Mouse (Mus musculus): ENCODE data around the gene Sgms1. TPM values are rescaled to one million over a fixed set of nuclear protein-coding genes. Genes with fewer than 3 reads are reported as not detected.

Sgms1 gene
- total RNA-seq, 2 experiments from 2014 or later = 37.0 to 45.7 TPM

DNA sequence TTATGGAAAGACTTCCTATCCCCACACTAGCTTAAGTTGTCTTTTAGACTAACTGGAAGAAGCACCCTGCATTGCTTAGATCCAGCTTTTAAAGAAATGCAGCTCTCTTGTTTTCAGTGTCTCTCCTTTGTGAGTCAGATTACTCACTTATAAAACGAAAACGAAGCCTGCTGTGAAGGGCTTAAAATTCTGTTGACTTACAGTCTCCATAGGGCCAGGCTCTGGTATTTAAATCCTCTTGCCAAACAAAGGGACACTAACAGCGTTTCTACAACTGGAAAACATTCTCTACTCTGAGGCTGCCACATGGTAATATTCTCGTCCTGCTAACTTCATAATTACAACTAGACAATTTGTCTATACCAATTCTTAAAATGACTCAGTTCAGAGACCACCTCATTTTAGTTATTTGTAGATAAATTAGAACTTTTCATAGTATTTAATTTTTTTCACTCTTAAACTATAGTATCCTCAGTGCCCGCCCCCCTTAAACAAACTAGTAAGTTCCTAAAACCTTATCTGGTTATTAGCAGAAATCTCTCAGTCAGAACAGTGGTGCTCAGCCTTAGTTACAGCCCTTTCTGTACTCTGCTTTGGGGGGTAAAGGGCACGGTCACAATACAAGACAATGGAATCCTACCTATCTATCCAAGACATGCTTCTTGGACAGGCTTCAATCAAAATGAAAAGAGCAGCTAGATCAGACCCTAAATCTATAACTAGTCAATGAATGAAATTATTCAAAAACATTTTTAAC, 133.9 kb downstream of the Sgms1 start:
- DNase-seq (ENCODE audit: extremely low spot score in 1 of 2, low spot score in 1 of 2) = no peak

DNA sequence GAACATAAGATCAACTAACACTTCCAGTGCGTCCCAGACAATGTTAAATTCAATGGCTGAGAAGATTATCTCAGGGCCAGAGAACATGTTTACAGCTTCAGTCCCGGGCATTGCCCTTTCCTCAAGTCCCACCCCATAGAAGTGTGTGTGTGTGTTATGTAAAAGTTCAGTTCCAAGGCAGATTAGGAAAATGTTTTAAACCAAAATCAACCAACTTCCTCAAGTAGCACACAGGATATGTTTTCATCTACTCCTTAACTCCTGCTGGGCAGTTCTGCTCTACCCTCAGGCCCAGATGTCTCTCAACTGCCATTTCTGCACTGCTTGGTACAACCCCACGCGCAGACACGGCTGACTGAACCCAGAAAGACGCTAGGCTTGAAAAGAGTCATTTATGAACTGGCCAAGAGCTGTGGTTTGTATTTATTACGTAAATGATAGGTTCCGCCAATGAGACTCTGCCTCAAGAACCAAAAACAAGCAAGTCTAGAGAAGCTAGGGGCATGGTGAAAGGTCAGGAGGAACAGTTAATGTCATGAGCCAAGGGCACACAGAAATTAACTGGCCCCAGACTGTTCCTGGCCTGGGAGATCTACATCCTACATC, 134.7 kb downstream of the Sgms1 start:
- DNase-seq (ENCODE audit: extremely low spot score in 1 of 2, low spot score in 1 of 2) = no peak

DNA sequence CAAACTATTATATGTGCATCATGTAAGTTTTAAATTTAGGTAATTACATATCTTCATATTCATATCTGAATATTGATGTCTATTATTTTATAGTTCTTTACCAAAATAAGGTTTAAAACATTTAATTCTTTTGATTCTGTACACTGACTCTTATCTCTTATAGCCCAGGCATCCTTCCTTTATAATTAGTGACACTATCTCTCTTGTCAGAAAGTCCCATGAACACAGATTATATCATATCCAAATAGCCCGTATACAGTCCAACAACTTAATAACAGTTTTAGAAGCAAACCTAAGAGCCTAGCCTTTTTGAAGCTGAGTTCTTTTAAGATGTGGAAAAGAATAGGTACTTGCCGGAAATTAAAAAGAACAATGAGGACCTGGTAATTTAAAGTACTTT, 135.3 kb downstream of the Sgms1 start:
- no peak for DNase-seq (ENCODE audit: extremely low spot score in 1 of 2, low spot score in 1 of 2)

DNA sequence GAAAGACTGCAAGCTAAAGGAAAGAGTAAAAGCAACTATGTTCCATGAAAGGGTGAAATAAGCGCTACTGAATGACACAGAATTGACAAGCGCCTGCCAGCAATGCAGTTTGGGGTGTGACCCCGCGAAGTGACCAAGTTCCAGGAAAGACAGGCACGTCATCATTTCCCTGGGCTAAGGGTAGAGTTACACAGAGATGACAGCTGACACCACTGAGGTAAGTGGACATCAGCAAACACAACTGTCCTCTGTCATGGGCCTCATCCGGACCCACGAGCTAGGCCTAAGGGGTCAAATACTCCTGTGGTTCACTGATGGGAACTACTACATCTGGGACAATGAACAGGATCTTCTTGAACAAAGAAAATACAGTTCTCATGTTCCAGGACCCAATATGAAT, 136.5 kb downstream of the Sgms1 start:
- no peak for DNase-seq (ENCODE audit: extremely low spot score in 1 of 2, low spot score in 1 of 2)

DNA sequence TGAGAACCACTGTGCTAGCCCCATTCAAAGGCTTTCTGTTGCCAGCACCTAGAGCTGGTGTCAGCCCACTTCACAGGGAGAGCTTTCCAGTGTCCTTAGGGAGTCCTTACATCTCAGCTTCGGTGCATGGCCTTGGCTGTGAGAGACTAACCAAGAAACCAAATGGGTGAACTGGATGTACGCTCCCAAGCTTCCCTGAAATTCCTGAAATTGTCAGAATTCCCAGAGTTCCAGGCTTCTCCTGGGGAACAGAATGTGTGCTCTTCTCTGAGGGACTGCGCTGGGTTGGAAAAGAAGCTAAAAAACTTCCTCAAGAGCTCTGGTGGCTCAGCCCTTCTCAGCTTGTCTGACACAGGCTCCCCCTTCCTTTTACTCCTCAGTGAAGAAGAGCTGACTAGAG, 137.1 kb downstream of the Sgms1 start:
- no peak for DNase-seq (ENCODE audit: extremely low spot score in 1 of 2, low spot score in 1 of 2)

DNA sequence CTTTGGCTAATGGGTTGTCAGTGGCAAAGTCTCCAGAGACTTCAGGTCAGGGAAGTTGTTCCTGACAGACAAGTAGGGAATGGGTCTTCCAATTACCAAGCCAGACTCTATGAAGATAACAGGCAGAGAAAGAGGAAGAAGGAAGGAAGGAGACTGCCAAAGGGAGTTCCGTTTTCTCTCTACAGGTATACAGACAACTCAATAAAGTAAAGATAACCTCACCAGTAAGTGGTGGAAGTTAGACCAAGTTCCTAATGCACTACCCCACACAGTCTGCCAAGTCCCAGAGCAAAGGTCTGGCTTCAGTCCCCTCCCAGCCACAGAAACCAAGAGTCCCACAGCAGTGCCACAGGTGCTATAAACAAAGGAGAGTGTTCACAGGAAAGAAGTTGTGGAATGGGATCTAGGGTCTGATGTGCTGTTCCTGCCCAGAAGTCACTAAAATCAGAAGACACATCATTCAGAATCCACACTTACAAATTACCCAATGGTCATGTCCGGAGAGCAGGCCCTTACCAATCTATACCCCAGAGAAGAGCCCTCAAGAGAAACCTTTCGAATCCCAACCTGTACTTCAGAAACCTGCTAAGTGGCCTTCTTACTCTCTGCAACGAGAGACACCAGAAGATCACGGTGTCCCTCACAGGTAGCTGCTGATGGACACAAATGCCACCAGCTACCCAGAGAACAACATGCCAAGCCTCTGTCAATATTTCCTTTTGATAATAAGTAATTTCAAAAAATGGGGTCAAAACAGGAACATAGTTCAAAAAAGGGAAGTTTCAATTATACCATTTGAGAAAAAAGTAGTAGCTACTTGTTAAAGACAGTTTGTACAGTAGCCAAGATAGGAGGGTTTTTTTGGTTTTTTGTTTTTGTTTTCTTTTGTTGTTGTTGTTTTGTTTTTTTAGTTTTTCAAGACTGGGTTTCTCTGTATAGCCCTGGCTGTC, 140.1 kb downstream of the Sgms1 start:
- no peak for DNase-seq (ENCODE audit: extremely low spot score in 1 of 2, low spot score in 1 of 2)

DNA sequence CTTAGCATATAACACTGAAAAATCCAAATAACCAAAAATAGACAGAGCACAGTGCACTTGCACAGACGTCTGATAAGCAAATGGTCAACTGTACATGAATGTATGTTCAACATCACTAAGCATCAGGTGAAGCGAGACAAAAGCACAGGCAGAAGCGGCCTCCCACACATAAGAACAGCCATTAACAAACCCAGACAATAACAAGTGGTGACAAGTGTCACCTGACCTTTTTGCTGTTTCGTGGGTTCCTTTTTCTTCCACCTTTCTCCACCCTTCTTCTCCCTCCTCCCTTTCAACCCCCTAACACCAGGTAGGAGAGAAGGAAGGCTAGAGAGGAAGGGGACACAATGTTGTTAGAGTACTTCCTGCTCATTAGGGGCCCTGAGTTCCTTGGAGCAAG, 144.6 kb downstream of the Sgms1 start:
- DNase-seq (ENCODE audit: extremely low spot score in 1 of 2, low spot score in 1 of 2) = no peak

DNA sequence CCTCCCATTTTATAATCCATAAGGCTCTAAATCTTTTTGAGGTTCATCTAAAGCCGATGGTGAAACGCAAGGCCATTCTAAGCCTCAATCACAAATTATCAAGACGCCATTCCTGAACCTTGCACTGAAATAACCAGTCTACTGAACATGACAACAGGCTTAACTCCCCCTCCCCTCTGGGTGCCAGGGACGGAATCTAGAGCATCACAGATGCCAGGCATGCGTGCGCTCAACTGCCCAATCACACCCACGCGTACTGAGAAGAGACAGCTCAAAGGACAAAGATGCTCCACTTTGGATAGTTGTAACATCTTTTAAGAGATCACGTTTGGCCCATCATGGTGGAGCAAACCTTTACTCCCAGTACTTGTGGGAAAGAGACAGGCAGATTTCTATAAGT, 146.3 kb downstream of the Sgms1 start:
- DNase-seq (ENCODE audit: extremely low spot score in 1 of 2, low spot score in 1 of 2) = no peak

DNA sequence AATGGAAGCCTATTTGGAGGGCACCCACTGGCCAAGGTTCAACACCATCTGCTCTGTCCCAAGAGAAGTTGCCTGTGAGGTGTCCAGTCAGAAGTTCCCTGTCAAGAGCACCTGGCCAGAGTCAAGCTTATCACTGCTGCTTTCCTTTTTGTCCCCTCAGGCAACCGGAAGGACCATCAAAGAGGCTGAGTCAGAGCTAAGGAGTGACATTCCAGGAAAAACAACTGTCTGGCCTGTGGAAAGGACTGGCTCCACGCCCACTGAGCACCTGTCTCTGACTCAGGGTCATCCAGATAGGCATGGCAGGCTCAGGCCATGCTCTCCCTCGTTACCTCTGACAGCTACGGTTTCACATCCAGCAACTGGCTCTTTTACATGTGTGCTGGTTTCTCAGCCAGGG, 147.4 kb downstream of the Sgms1 start:
- no peak for DNase-seq (ENCODE audit: extremely low spot score in 1 of 2, low spot score in 1 of 2)

DNA sequence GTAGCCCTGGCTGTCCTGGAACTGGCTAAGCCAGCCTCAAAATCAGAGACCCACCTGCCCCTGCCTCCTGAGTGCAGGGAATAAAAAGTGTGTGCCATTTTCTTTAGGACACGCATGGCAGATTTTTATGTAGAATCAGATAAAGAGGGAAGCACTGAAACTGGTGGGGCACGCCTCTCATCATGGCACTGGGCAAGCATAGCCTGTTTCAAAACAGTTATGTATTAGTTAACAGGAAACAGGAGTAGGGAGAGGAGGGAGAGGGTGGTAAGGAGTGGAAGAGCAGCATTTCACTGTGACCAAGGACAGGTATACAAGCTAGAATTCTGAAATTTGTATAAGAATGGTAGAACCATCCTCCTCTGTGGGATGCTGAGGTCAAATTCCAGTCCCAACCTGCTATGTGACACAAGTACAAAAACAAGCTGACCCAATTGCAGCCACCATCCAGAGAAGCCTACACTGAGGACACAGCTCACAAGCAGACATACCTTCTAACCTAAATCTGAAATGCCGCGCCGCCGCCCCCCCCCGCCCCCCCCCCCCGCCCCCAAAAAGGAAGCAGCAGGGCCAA, 149.0 kb downstream of the Sgms1 start:
- no peak for DNase-seq (ENCODE audit: extremely low spot score in 1 of 2, low spot score in 1 of 2)

DNA sequence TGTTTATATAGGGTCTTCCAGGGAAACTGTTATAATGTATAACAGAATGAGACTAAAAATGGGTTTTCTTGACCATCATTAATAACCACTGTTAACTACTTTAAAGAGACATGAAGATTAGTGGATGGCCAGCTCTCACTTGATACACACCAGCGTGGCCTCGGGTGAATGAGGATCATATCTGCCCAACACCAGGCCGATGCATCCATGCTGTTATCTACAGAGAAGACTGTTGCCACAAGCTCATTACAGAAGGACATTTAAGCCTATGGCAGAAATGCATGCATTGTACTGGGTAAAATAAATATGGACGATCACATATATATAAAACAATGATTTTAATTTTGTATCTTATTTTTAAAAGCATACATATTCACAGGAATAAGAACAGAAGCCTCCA, 149.6 kb downstream of the Sgms1 start:
- no peak for DNase-seq (ENCODE audit: extremely low spot score in 1 of 2, low spot score in 1 of 2)

DNA sequence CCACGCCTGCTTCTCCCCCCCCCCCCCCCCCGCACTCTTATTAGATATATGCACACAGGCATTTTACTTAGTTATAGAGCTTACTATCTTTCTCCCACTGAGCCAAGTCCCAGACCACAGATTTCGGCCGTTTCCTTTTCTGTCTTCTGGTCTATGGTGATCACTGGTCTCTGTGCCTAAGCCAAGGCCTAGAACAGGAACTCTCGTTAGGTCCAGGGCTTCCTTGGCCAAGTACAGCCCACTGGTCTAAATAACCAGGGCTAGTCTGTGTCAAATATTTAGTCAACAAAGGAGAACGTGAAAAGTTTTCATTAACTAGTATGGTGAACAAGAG, 150.1 kb downstream of the Sgms1 start:
- no peak for DNase-seq (ENCODE audit: extremely low spot score in 1 of 2, low spot score in 1 of 2)

DNA sequence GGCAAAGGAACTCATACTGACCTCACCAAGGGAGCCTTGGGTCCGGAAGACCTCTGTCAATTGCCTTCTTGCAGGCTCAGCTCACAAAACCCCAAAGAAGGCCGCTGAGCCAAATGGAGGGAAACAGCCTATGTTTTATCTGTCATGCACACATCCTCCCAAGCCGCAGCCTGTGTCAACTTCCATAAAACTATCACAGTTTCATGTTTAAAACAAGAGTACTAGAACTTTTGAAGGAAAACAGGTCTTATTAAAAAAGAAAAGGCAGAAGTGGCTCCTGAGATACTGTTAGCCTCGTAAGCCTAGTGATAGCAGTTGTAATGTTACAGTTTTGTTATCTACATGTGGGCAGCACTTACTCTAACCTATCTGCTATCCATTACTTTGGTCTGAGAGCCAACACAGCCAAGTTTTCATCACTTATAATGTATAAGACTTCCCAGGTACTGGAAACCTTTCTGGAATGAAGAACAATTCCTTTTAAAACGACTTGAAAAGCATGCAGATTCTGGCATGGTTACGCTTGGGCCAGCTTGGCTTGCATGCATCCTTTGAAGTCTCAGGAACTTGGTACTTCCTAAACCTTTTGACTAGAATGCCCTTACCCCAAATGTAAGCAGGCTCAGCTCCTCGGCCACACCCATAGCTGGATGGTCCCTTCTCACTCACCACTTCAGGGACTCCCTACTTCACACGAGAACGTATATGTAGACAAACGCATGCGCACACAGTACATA, 150.6 kb downstream of the Sgms1 start:
- no peak for DNase-seq (ENCODE audit: extremely low spot score in 1 of 2, low spot score in 1 of 2)

DNA sequence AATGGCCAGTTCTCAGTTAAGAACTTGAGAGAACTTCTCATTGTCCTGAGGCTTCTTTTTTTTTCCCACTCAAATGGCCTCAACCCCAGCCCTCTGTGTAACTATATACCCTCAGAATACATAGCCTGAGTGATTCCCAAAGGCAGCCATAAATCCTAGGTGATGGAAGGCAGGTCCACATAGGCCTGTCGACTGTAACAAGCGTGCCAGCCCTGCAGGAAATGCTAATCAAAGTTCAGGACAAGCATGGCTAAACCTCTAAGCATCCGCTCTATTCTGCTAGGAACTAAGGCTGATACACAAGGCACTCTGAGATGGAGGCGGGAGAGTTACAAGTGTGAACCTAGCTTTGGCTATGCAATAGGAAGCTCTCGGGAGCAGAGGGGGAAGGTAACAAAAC, 151.8 kb downstream of the Sgms1 start:
- no peak for DNase-seq (ENCODE audit: extremely low spot score in 1 of 2, low spot score in 1 of 2)

DNA sequence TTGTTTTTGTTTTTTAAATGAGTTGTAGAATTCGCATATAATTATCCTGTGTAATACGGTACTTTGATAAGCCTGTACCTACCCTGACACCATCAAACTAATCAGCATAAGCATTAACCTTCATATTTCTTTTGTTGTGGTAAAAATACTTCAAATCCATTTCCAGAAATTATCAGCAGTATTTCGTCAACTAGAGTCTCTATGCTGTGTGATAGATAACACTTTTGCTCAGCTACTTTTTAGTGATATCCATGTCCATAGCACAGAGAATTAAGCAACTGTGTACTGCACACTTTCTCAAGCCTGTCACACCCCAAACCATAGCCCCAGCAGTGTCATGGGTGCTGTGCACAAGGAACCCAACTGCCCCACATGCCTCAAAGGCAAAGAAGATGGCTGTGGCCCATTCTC, 152.3 kb downstream of the Sgms1 start:
- no peak for DNase-seq (ENCODE audit: extremely low spot score in 1 of 2, low spot score in 1 of 2)

DNA sequence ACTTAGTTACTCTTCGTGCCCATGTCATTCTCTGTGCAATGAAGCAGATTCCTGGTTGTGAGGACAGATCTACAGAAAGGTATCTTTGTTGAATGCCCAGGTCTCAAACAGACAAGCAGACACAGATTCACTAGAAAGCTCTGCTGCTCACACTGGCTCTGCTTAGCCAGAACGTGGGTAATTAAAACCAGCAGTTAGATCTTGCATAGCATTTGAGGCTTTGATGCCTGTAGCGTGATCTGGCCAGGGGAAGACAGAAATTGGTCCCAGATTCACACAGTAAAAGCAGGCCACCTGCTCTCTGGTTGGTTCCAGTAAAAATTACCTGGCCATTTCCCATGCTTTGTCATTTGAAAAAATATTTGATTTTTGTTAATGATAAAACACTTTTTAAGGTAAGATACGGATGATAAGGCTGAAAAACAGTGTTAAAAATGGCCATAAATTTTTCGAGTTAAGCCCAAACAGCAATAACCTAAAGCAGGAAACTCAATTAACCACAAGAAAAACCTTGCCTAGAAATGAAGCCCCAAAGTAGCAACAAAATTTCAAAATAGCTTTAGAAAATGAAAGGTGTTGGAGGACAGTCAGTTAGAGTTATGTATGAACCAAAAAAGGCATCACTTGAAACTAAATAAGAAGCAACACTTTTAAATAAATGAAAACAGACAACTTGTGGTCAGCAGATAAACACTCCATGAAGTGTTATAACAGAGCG, 154.6 kb downstream of the Sgms1 start:
- DNase-seq (ENCODE audit: extremely low spot score in 1 of 2, low spot score in 1 of 2) = no peak

DNA sequence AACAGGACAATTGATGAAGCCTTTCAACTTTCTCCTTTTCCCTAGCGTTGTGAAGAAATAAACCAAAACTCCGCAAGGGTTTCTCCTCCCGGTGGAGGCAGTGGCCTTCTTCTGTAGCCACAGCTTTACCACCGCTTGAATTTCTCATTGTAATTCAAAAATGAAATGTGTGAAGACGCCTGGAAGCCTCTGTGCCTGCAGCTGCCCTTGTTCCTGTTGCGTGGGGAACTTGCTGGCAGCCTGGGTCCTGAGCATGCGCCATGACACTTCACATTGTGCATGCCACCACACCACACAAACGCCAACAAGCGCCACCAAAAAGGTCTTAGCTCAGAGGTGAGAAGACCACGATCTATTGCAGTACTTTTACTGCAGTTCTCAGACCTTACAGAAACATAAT, 158.2 kb downstream of the Sgms1 start:
- DNase-seq (ENCODE audit: extremely low spot score in 1 of 2, low spot score in 1 of 2) = no peak

DNA sequence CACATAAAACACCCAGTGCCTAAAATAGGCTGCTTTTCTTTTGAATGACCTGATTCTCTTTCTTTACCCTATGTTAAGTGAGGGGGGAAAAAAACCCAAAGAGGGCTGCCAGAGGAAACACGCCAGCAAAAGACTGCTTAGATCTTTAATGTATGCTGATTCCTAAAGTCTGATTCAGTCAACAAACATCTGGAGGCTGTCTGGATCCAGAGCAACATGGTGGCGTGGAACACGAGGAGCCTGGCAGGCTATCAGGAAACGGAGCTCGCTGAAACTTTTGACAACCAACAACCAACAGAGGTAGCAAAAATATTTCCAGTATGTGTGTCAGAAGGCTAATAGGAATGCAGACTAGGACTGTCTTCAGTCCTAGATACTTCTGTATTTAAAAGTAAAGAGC, 158.7 kb downstream of the Sgms1 start:
- DNase-seq (ENCODE audit: extremely low spot score in 1 of 2, low spot score in 1 of 2) = no peak

DNA sequence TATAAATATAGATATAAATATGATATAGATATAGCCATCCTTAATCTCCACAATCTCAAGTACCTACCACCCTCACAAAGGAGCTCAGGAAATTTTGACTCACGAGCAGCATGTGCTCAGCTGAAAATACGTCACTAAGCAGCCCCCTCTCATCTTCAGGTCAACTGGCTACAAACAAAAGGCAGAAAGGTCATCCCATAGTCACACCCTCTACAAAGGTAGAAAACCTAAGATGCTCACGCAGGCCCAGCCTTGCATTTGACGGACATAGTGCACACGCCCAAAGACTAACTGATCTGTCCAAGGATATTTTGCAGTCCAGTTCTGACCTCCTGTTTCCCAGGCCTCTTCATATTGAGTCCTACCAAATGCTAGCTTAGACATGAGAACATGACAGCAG, 159.2 kb downstream of the Sgms1 start:
- DNase-seq (ENCODE audit: extremely low spot score in 1 of 2, low spot score in 1 of 2) = no peak

DNA sequence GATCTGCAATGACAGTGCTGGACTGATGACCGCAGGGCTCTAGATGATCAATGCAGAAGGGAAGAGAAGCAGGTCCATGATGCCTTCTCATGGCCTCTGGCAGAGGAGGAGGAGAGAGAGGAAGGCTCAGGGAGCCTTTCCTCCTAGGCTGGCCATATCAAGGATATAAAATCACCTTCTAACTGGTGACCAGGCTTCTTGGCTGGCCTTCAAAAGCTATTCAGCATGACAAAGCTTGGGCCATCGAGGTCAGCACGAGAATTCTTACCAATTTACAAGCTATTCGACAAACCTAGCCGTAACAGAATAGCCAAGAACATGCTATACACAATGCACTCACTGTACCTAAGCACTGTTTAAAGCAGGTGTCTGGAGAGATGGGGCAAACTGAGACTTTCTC, 159.7 kb downstream of the Sgms1 start:
- no peak for DNase-seq (ENCODE audit: extremely low spot score in 1 of 2, low spot score in 1 of 2)

All from layer of hippocampus, postnatal 25 days (tissue).